Mouse (Mus musculus) embryo, embryonic 11.5 days (tissue): ENCODE data around the gene Tbc1d4.

Experiments used
- DNase-seq: peaks from one replicate; pipeline ENCODE4 v3.0.0-alpha.2; 2012; ENCODE audit warnings: low read depth, low spot score

Tbc1d4 gene

DNA sequence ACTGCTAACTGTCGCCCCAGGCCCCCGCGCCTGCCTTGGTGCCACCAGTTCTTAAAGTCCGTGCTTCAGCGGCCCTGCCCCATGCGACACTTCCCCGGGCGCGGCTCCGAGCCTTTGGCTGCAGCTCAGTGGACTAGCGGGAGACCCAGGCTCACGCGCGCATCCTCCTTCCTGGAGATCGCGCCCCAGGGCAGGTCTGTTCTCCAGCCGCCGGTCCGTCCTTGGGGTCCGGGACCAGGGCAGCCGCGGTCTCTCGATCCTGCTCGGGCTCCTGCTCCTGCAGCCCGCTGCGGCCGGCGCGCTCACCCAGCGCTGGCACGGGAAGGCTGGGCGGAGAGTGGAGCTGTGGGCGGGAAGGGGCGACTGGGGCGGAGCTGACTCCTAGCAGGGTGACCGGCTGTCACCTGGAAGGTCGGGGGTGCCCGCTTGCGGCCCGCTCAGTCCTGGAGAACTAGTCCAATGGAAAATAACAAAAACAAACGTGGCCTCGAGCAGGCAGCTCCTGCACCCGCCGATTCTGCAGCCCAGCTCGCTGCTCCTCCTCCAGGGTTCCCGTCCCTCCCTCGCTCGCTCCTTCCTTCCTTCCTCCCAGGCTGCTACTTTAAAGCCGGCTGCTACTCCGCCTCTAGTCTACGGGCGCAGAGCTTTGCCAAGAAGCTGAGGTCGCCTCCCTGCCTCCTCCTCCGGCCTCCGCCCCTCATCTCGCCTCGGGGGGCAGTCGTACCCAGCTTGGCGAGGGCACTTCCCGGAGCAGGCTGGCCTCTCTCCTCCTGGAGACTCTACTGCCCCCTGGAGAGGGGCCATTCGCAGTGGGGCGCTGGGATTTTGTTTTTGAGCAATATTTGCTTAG lies at the start of gene Tbc1d4:
Gene Tbc1d4 (minus strand): TSS at position 673 of the 850 bp plus-strand sequence.
- DNase-seq, result peak; percentile 56

DNA sequence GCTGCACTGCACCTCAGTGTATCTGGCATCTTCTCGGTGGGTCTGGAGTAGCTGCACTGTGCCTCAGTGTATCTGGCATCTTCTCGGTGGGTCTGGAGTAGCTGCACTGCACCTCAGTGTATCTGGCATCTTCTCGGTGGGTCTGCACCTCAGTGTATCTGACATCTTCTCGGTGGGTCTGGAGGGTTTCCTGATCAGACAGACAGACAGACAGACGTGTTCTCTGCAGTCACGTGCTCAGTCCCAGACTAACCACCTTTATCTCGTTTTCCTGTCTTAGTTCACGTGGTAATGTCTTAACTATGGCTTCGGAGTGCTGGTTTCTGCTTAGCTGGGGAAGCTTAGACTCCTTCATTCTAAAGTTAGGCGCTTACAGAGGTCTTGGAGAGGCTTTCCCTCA lies 47.3 kb upstream of the Tbc1d4 start:
- DNase-seq, result no peak

DNA sequence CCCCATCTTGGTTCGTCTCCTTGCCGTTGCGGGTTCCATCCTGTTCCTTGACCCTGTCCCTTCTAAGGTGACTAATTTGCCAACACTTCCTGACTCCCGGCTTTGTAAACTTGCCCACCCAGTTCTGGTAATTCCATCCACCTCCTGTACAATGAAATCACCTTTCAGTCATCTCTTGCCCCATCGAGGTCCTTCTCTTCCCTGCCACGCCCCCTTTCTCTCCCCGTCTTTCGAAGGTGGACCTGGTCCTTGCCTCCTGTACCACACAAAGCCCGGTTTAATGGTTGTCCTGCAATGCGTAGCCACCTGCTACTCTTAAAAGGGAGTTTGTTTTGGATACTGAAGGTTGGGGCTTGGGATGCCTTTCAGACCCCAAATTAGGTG lies 45.5 kb upstream of the Tbc1d4 start:
- DNase-seq, result no peak

DNA sequence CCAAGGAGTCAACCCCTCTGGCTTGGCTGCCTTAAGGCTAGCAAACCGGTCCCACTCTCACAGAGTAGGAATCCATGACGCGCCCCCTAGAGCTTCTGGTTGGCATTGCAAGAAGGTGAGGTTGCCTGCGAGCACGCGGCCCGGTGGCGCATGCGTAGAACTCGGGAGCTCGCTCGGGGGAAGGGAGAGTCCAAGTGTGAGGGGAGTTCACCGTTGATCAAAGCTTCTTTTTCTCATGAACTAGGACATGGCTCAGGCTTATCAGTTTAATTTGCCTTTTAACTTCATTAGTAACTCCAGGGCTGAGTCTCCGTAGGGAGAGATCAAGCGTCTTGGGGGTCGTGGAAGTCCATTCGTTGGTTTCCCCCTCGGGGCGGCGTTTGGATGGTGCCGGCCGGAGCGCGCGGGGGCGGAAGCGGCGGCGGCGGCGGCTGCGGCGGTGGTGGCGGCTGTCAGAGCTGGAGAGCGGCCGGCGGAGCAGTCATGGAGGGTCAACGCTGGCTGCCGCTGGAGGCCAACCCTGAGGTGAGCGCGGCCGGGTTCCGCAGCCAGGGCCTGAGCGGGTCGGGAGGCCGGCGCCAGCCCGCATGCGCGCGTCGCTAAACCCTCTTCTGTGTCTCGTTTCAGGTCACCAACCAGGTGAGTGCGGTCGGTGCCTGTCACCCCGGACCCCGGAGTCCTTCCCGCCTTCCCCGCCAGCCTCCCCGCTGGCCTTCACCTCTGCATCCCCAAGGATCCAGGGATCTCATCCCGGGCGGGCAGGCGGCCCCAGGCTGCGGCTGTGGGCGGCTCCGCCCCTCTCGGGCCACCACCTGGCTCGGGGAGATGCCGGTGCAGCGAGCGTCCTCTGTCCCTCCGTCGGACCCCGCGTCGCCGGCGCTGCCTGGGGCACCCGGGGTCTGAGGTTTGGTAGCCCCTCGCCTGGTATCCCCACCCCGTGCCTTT lies 44.9 kb upstream of the Tbc1d4 start, which contains the start of gene Uchl3:
Gene Uchl3 (plus strand): TSS at position 387 of the 945 bp plus-strand sequence.
- peak; percentile 96 for DNase-seq

DNA sequence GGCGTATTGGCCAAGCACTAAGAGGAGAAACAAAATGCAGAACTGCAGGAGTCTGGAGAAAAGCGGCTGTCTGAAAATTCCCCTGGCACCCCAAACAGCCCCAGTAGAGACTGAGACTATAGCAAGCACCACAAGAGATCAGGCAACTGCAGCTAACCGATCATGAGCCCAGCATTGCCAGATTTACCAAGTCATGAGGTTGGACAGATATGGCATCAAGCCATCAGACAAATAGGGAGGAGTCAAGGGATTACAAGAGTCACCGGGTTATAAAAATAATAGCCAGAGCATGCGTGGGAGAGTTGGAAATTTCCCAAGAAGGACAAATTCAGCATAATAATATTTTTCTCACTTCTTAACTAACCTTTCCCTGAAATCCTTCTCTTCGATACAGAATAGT lies 43.6 kb upstream of the Tbc1d4 start:
- no peak for DNase-seq

DNA sequence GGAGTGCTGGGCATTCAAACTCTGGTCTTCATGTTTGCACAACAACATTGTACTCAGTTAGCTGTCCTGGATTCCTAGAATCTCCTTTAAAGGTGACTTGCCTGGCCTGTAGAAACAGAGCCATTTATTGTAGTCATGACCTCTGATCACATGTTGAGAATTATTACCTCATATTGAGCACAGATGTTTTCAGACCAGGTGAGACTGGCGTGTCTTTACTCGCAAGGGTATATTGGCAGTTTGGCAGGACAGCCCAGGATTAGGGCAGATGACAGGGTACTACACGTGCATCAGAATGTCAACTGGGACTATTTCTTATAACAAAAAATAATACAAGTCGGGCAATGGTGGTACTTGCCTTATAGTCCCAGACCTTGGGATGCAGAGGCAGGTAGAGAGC lies 41.6 kb upstream of the Tbc1d4 start:
- DNase-seq, result no peak

DNA sequence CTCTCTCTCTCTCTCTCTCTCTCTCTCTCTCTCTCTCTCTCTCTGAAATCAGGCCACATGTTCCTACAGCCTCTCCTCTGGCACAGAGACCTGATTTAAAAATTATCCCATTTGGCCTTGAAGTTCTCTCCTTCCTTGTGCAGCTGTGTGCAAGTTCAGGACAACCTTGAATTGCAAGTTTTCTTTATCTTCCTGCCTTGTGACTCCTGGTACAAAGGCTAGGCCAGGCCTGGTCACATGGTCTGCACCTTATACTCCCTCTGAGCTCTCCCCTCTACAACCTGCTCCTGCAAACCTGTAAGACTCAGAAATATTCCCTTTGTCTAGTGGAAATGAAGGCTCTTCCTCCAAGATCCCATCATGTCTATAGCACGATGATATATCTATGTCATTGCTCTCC lies 36.0 kb upstream of the Tbc1d4 start:
- no peak for DNase-seq

DNA sequence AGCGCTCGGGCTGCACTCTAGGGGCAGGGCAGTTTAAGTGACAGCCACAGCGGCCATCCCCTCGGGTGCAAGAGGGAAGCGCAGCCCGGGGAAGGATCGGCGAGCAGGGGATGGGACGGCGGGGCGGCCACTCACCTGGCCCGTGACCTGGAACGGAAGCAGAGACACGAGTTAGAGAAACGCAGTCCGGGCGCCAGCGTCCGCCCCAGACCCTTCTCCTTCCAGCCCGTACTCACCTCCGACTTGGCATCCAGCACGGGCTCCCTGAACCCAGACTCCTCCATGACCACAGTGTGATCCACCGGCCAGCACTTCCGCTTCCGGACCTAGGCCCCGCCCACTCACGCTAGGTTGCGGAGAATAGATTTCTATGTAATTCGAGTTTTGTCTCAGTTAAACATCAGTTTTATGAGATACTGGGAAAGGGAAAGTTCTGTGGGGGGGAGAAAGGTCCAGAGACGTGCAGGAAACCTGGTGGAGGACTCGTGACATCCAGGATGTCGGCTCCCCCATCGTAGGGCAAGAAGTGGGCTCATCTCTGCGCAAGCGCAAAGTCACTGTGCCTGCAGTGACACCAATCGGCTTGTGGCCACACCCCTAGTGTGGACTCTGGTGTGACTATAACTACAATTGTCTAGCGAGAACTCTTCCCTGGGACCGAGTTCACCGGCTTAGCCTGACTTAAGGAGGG lies 31.3 kb upstream of the Tbc1d4 start, which contains the start of gene Commd6:
Gene Commd6 (minus strand): TSS at position 534 of the 691 bp plus-strand sequence.
- peak; percentile 80 for DNase-seq

DNA sequence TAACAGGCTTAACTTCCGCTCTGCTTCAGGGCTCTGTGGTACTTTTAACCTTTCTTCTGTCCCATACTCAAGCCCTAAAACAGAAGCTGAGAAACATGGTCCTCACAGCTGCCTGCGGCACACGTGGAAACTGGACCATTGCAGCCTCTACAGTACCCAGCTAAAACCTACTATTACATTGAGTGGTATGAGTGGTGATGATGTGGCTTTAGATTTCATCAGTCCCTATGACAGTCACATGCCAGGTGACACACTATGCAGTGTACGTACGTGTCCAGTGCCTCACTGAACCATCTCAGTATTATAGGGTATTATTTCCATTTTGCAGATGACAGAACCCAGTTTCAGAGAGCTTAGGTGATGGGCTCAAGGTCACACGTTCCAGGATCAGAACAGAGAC lies 28.4 kb upstream of the Tbc1d4 start:
- DNase-seq, result no peak

DNA sequence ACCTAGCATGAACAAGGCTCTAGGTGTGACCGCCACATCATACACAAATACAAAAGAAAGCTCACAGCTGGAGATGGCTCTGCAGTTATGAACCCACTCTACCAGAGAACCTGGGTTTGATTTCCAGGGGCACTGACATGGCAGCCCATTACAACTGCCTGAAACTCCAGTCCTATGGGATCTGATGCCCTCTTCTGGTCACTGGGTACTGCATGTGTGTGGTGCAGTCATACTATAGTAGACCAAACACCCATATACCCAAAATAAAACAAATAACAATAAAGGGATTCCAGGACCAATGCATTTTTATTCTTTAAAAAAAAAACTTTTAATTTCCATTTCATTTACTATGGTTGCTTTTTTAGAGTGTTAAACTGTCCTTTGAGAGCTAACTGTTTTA lies 26.8 kb upstream of the Tbc1d4 start:
- no peak for DNase-seq

DNA sequence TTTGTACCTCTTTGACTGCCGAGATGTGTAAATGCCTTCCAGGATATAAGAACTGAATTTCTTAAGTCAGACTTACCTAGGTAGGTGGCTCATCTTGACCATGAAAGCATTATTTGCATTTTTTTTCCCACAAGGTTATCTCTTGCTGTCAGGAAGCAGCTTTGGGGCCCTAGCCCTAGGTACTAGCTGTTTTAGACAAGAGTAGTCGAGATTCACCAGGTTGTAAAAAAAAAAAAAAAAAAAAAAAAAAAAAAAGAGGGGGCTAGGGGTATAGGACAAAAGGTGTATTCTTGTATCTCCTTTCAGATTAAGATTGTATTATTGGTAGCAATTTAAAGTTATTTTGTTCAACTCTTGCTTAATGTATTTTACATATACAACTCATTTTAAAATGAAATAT lies 21.6 kb upstream of the Tbc1d4 start:
- DNase-seq, result no peak

DNA sequence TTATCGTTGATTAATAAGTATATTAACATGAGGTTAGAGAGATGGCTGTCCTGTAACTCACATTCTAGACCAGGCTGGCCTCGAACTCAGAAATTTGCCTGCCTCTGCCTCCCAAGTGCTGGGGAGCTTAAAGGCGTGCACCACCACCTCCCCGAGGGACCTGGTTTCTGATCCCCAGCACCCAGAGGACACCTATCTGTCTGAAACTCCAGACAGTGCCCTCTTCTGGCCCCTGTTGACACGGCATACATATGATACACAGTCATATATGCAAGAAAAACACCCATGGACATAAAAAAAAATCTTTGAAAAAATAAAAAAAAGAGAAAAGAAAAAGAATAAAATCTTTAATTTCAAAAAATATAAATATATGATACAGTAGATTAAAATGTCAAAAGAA lies 8.7 kb upstream of the Tbc1d4 start:
- DNase-seq, result no peak

DNA sequence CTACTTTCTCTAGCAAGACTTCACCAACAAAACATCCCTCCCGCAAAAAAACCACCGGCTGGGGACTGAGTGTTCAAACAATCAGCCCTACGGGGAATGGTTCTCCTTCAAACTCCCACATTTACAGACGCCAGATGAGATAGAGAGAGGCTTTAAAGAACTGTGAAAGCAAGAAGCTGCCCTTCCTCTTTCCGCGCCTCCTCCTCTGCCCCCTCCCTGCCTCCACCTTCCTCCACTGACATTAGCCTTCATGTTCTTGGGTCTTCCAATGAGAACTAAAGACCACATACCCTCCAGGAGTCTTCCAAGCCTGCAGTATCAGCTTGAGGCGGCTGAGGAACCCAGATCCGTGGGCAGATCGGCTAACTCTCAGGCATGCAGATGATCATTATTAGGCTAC lies 7.2 kb upstream of the Tbc1d4 start:
- DNase-seq, result no peak

DNA sequence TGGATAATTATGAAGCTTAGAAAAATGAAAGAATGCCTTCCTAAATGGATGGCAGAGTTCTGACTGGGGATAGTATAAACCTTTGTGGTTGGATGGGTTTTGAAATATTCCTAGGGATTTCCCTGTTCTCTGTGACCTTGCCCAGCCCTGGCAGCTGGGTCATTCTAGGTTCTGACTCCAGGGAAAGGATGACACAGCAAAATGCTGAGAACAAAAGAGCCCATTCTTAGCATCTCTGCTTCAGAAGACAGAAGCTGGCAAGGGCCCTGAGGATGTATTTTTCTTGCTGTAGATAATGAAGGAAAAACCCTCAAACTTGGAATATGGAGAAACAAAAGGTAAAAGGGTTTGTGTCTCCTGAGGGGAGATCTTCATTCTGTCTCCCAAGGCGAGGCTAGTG lies 4.2 kb upstream of the Tbc1d4 start:
- no peak for DNase-seq

DNA sequence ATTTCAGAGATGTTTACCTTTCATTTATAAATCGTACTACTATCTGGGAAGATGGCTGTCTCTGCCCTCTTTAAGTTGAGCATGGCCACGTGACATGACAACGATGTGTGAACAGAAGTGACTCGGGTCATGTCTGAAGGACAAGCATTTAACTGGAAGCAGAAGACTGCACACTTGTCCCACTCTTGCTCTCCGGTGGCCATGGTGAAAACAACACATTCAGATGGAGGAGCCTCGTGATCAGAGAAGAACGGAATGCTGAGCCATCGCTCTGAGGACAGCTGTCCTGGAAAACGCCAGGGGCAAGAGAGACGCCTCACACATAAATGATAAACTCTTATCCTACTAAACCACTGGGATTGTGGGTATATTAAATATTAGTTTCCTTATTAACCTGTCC lies 1.7 kb upstream of the Tbc1d4 start:
- no peak for DNase-seq

DNA sequence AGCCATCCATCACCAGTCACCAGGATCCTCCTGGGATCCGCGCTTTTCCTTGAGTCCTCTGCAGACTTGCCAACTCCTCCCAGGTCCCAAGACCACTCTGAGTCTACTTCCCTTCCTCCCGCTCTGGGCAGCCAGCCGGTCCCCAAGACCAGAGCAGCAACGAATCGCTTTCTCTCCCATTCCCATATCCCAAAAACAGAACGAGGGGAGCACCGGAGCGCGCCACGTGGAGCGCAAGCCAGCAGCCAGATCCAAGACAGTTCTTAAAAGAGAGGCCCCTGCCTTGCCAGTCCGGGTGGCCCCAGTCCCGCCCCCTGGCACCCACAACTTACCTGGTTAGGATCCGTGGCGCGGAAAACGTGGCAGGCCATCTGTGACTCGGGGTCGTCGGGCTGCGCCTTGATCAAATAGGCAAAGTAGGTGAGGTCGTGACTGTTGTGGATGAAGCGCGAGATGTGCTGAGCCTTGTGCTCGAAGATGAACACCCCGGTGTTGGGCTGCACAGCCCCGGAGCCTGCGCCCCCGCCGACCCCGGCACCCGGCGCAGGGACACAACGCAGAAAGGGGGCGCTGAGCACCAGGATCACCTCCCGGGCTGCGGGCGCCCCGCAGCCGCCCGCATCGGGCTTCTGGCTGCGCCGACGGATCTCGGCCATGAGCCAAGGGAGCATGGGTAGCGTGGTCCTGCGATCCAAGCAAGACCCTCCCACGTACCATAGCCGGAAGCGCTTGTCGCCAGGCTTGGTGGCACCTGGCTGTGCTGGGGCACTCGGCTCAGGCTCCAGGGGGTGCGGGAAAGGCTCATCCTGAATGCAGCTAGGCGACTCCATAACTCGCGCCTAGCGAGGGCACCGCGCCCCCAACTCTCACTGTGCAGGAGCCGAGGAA lies 1.1 kb downstream of the Tbc1d4 start:
- DNase-seq, result peak; percentile 19

DNA sequence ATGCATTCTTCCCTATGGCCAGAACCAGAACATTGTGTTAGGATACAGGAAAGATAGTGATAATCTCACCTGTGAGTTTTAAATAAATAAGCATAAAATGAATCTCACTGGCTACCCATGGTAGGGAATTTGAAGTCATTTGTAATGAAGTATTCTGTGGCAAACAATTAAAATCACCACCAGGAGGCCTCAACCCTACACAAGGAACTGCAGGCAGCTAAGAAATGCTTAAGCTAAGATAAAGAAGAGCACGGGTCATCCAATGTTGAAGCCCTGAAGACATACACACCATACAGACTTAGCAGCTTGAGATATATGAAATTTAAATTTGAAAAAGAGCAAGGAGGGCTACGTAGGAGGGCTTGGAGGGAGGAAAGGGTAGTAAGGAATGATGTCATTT lies 3.1 kb downstream of the Tbc1d4 start:
- no peak for DNase-seq

DNA sequence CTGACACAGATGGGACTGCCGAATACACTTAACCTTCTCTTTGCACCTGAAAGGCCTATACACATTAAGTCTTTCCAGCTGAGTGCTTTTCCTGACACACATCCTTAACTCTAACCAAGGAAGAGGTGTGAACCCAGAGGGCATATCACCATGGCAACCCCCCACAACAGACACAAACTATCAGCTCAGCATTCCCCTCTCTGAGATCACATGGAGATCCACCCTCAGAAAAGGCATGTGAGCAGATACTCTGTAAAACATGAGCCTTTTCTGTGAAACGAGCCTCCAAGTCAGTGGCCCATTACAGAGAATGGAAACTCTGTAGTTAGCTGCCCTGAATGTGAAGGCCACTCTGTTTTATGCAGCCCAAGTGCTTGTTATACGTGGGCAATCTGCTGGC lies 6.1 kb downstream of the Tbc1d4 start:
- DNase-seq, result no peak

DNA sequence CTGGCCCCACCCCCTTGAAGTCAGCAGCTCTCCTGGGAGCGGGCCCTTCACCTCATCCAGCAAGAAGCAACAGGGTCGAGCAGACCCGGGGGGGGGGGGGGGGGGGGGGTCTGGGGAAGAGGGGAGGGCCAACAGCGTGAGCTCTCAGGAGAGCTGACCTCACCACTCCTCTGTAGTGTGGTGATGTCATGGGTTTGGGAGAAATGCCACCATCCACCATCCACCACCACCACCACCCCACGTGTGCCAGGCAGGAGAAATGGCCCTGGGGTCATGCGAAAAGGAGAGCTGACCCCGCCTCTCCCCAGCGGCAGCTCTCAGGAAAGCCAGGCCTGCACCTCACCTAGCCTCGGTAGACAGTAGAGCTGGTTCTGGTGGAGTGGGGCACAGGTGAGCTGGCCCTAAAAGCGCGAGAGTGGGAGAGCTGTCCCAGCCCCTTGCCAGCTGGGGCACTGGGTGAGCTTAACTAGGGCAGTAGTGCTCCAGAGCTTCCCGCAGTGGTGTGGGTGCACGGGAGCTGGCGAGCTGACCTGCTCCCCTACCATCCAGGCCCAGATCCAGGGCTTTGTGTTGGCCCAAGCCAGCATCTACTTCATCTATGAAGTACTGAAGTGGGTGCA lies 11.8 kb downstream of the Tbc1d4 start:
- DNase-seq, result no peak

DNA sequence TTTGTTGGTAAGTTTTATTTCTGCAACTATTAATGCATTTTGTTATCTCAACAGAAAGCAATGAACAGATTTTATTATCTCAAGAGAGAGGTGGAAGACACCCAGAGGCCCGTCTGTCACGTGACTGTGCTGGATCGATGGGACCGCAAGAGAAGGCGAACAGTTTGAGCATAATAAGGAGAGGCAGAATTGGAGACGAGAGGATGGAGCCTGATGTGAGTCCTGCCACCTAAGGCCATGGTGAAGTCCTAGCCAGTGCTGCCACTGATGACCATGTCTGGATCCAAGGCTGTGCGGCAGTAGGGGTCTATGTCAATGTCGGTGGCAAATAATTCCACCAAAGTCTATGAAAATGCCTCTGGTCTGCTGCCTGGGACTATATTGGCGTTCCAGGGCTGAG lies 12.3 kb downstream of the Tbc1d4 start:
- DNase-seq, result no peak
